Mouse (Mus musculus) bone marrow macrophage, adult 2 months (primary cell): ENCODE data around the gene Slc22a15. TPM values are rescaled to one million over a fixed set of nuclear protein-coding genes. Genes with fewer than 3 reads are reported as not detected.

ENCODE experiments used
- H3K27ac ChIP-seq: 2 replicates; pipeline ENCODE4 v1.5.1; 2012; ENCODE audit warnings: low read depth, low read length; ENCODE audit not compliant: insufficient read depth
- H3K4me1 ChIP-seq: 2 replicates; pipeline ENCODE4 v1.6.1; 2012; ENCODE audit warnings: low read length; ENCODE audit not compliant: control insufficient read depth, insufficient read depth
- H3K4me3 ChIP-seq: 2 replicates; pipeline ENCODE4 v1.5.1; 2012; ENCODE audit warnings: mild to moderate bottlenecking, low read length, moderate library complexity; ENCODE audit not compliant: insufficient read depth
- CTCF ChIP-seq: IDR thresholded peaks from 2 replicates; pipeline ENCODE4 v1.5.1; 2012; ENCODE audit warnings: low read depth, mild to moderate bottlenecking, low read length, moderate library complexity
- POLR2A ChIP-seq: IDR thresholded peaks from 2 replicates; pipeline ENCODE4 v1.6.1; 2012; ENCODE audit warnings: mild to moderate bottlenecking, low read depth, low read length, borderline replicate concordance
- polyA plus RNA-seq: library from polyadenylated mRNA; stranded (reverse); fragments of >200 nt; gene quantifications from 2 replicates; pipeline ENCODE4 v1.2.4, GENCODE M21; 2012; ENCODE audit not compliant: missing spikeins, insufficient read depth, insufficient read length

Gene Slc22a15
- polyA plus RNA-seq, 1 experiment: 4.1 TPM

DNA sequence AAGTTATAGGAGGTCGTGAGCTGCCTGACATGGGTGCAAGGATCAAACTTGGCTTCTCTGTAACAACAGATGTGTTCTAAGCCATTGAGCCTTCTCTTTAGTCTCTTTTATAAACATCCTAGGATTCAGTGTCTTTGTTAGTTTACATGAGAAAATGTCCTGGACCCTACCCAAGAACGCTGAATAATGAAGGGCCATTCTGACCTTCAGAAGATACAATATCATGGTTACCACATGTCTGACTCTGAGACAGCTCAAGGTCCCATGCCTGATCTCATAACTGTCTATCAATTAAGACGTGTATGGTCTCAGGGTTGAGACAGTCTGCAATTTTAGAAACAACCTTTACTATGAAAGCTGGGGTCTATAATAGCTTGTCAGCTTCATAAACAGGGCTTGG is 62.4 kb downstream of the Slc22a15 start:
- TF ChIP-seq CTCF (no peak), POLR2A (no peak)
- Histone ChIP-seq H3K27ac (no peak overlapping the region), H3K4me3 (no peak overlapping the region), H3K4me1 (peaks cover 6% of the 10 kb centered on the region)

GRCm38 (mm10) chr3:101860151-101860550 is 64.1 kb downstream of the Slc22a15 start:
- TF ChIP-seq CTCF: no peak
- TF ChIP-seq POLR2A: no peak
- Histone ChIP-seq H3K4me3 (no peak overlapping the region), H3K27ac (no peak overlapping the region), H3K4me1 (peaks cover 6% of the 10 kb centered on the region)

DNA sequence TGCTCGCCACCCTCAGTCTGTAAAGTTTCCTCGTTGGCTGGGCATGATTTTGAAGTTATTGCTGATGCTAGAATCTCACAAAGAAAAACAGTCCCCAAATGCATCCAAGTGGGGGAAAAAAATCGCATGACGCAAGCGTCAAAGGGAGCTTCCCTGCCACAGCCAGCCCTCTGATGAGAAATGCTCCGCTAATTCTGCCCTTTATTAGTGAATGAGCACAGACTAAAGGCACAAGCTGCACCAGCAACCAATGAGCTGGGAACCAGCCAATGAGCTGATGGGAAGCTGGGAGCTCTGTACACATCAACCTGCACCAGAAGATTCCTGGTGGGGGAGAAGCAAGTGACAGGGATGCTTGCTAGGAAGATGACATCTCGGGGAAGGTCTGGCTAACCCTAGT is 64.5 kb downstream of the Slc22a15 start:
- Histone ChIP-seq H3K4me3 (no peak overlapping the region), H3K27ac (no peak overlapping the region), H3K4me1 (peaks cover 6% of the 10 kb centered on the region)
- TF ChIP-seq POLR2A: no peak
- TF ChIP-seq CTCF: no peak

DNA sequence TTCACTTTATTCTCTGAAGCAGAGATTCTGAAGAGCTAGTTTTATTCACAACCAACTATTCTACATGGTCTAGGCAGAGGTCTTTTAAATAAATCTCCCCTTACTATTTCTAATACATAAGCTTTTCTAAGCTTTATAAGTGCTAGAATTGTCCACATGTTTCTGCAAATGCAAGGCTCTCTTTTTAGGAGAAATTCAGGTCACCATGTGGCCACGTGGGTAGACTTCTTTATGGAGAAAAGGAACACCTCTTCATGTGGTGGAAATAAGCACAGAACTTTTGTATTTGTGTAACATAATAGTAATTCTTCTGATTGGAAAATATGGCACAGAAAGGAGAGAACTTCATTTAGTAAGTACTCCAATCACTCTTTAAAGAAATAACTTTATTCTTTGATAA is 70.2 kb downstream of the Slc22a15 start:
- no peaks in the 10 kb centered on the region for H3K4me1 ChIP-seq
- no peak overlapping the region for H3K4me3 ChIP-seq
- TF ChIP-seq CTCF (no peak), POLR2A (no peak)
- H3K27ac ChIP-seq: no peak overlapping the region

DNA sequence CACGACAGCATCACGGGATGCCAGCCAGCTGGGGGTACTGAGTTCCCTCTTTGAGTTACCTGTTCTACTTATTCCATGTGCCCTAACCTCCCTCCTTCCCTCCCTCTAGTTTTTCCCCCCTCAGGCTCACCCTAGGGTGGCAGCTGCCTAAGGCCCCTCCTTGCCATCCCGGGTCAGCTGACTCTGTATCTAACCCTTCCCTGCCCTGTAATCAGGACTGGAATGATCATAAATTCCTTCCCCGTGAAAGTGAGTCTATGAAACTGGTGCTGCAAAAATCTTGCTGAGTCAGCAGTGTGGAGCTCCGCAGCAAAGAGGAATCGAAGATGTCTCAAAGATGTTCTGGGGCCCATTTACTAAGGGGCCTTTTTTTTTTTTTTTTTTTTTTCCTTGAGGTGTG is 72.9 kb downstream of the Slc22a15 start:
- Histone ChIP-seq H3K4me1 (no peaks in the 10 kb centered on the region), H3K4me3 (no peak overlapping the region), H3K27ac (no peak overlapping the region)
- TF ChIP-seq POLR2A (no peak), CTCF (no peak)

DNA sequence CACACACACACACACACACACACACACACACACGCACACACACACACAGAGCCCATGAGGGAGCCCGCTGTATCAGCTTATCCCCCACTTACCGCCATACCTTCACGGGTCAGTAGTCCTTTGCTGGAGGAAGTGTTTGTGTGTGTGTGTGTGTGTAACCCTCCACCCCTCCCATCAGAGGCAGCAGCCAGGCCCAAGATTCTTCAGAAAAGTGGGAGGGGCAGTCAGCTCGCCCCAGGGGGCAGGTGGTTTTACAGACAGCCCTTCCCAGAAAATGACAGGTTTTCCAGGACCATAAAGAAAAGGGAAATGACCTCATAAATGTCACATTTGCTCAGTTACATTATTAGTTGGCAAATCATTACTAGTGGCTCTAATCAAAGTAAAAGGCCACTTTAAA is 75.4 kb downstream of the Slc22a15 start, which contains the start of gene Mab21l3:
Gene Mab21l3 (minus strand): TSS at position 144 of the 400 bp plus-strand sequence.
- TF ChIP-seq POLR2A: no peak
- TF ChIP-seq CTCF: no peak
- peaks cover 4% of the 10 kb centered on the region for H3K4me1 ChIP-seq
- no peak within 1 kb of the TSS for H3K4me3 ChIP-seq
- no peak within 1 kb of the TSS for H3K27ac ChIP-seq

- H3K4me3 ChIP-seq: no peak overlapping the region
Observed at GRCm38 (mm10) chr3:101846096-101846495, 78.2 kb downstream of the Slc22a15 start.

GRCm38 (mm10) chr3:101842372-101843094 is 81.7 kb downstream of the Slc22a15 start:
- H3K27ac ChIP-seq: no peak overlapping the region
- peaks cover 4% of the 10 kb centered on the region for H3K4me1 ChIP-seq
- TF ChIP-seq CTCF: no peak
- TF ChIP-seq POLR2A: no peak
- H3K4me3 ChIP-seq: no peak overlapping the region

More at GRCm38 (mm10) chr3:101846096-101846495, 78.2 kb downstream of the Slc22a15 start:
- H3K27ac ChIP-seq: 0 out of 2 replicates have a peak overlapping the region, but pooled peaks have one; percentile 13
- TF ChIP-seq CTCF (no peak), POLR2A (no peak)
- peaks cover 4% of the 10 kb centered on the region for H3K4me1 ChIP-seq

DNA sequence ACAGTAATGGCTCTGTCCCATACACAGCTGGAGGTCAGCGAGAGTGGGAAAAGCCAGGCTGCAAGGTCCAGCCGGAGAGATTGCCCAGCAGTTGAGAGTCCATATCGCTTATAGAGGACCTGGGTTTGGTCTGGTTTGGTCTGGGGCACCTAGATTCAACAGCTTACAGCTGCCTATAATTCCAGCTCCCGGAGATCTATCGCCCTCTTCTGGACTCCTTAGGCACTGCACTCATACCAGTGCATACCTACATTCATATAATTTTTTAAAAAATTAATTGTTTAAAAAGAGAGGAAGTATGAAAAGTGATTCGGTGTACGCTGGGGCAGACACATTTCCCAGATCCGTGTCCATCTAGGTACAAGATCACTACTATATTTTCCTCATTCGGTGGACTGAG is 84.9 kb downstream of the Slc22a15 start:
- H3K4me1 ChIP-seq: peaks cover 13% of the 10 kb centered on the region
- TF ChIP-seq CTCF (no peak), POLR2A (no peak)
- H3K27ac ChIP-seq: no peak overlapping the region
- H3K4me3 ChIP-seq: no peak overlapping the region

- TF ChIP-seq CTCF: no peak
- TF ChIP-seq POLR2A: no peak
Observed at GRCm38 (mm10) chr3:101836971-101837370, 87.3 kb downstream of the Slc22a15 start.

DNA sequence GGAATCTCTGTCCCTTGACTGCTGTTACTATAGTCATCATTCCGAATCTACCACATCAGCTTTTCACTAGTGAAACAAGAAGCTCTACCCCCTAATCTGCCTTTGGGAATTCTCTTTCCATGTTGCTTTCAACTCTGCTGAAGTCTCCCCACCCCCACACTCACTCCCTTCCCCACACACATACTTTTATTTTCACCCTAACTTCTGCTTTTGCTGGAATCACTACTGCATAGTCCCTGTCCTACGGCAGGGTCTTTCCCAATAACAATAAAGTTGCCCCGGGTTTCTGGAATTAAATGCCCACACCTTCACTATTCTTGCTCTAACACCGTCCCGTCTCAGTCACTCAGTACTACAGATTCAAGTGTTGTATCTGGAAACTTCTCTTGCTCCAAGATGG is 87.7 kb downstream of the Slc22a15 start:
- no peak overlapping the region for H3K4me3 ChIP-seq
- no peak overlapping the region for H3K27ac ChIP-seq
- peaks cover 13% of the 10 kb centered on the region for H3K4me1 ChIP-seq
- TF ChIP-seq POLR2A (no peak), CTCF (no peak)

More at GRCm38 (mm10) chr3:101836971-101837370, 87.3 kb downstream of the Slc22a15 start:
- no peak overlapping the region for H3K27ac ChIP-seq
- no peak overlapping the region for H3K4me3 ChIP-seq
- H3K4me1 ChIP-seq: peaks cover 13% of the 10 kb centered on the region
